Mouse (Mus musculus) CH12.LX (cell line): ENCODE data around the gene Rnf144a. TPM values are rescaled to one million over a fixed set of nuclear protein-coding genes. Genes with fewer than 3 reads are reported as not detected.
A peak's percentile ranks its signal among the peaks of the same experiment; 100 is the strongest.

ENCODE experiments used
- DNase-seq: peaks from one replicate; pipeline ENCODE4 v3.0.0-alpha.2; 2013; ENCODE audit errors: extremely low read depth
- H3K27ac ChIP-seq: 2 replicates; pipeline ENCODE4 v1.5.1; 2012; ENCODE audit warnings: low read depth, mild to moderate bottlenecking, control low read depth, moderate library complexity; ENCODE audit not compliant: insufficient read depth
- H3K27me3 ChIP-seq: replicated peaks from 2 replicates; pipeline ENCODE3; 2012; ENCODE audit warnings: inconsistent platforms
- H3K36me3 ChIP-seq, 2 experiments: replicated peaks in 1 of 2; 2 replicates each; pipeline versions ENCODE3 to v1.6.1; 2012; ENCODE audit warnings: inconsistent platforms in 1 of 2, low read length in 1 of 2, mild to moderate bottlenecking in 1 of 2, mixed read lengths in 1 of 2, moderate library complexity in 1 of 2; ENCODE audit not compliant: control insufficient read depth in 1 of 2, insufficient read depth in 1 of 2
- H3K4me1 ChIP-seq, 2 experiments: 2 replicates each; pipeline ENCODE4 v1.6.1; 2012; ENCODE audit warnings: inconsistent platforms in 1 of 2, moderate library complexity in 1 of 2; ENCODE audit not compliant: insufficient read depth in 2 of 2, control insufficient read depth in 1 of 2
- H3K4me2 ChIP-seq: 2 replicates; pipeline ENCODE4 v1.6.1; 2012; ENCODE audit warnings: low read depth, mild to moderate bottlenecking, control low read depth; ENCODE audit not compliant: poor library complexity, insufficient read depth, severe bottlenecking
- H3K4me3 ChIP-seq, 3 experiments: fragments of 150-350 bp in 1 of 3; sonication (generic) in 1 of 3; replicated peaks in 1 of 3; 2 replicates each; pipeline versions ENCODE3 to v1.5.1; 2011 to 2012; ENCODE audit warnings: low read depth in 2 of 3, low read length in 2 of 3, mild to moderate bottlenecking in 2 of 3, moderate library complexity in 2 of 3, control low read depth in 1 of 3, improper control_type of control experiment in 1 of 3, inconsistent platforms in 1 of 3, mixed read lengths in 1 of 3; ENCODE audit not compliant: poor library complexity in 1 of 3
- H3K79me2 ChIP-seq: replicated peaks from 2 replicates; pipeline ENCODE4 v1.6.1; 2012; ENCODE audit warnings: mild to moderate bottlenecking, moderate library complexity; ENCODE audit not compliant: control insufficient read depth, poor library complexity, insufficient read depth, severe bottlenecking; ENCODE audit errors: extremely low read depth
- H3K9ac ChIP-seq: 2 replicates; pipeline ENCODE4 v1.6.1; 2012; ENCODE audit warnings: low read depth, mild to moderate bottlenecking, control low read depth, moderate library complexity; ENCODE audit not compliant: insufficient read depth
- H3K9me3 ChIP-seq: replicated peaks from 2 replicates; pipeline ENCODE3; 2012; ENCODE audit warnings: low read length, inconsistent platforms, mixed read lengths
- BHLHE40 ChIP-seq: IDR thresholded peaks from 2 replicates; pipeline ENCODE4 v1.6.1; 2011; ENCODE audit warnings: mild to moderate bottlenecking, low read depth, low read length, improper control_type of control experiment
- CTCF ChIP-seq, 2 experiments: IDR thresholded peaks in 1 of 2; conservative IDR thresholded peaks in 1 of 2; 2 replicates each; pipeline ENCODE4 v1.5.1; 2011 to 2012; ENCODE audit warnings: low read depth in 2 of 2, low read length in 2 of 2, improper control_type of control experiment in 1 of 2, inconsistent platforms in 1 of 2, mild to moderate bottlenecking in 1 of 2, moderate library complexity in 1 of 2
- EP300 ChIP-seq: IDR thresholded peaks from 2 replicates; pipeline ENCODE4 v1.6.1; 2011; ENCODE audit warnings: low read length, improper control_type of control experiment
- ETS1 ChIP-seq: conservative IDR thresholded peaks from 2 replicates; pipeline ENCODE4 v1.6.1; 2012; ENCODE audit warnings: low read depth, mild to moderate bottlenecking, inconsistent platforms, low read length, improper control_type of control experiment, moderate library complexity
- GABPA ChIP-seq: IDR thresholded peaks from 2 replicates; pipeline ENCODE4 v1.6.1; 2012; ENCODE audit warnings: low read depth, low read length, improper control_type of control experiment, inconsistent platforms; ENCODE audit not compliant: insufficient replicate concordance
- IRF4 ChIP-seq: IDR thresholded peaks from 2 replicates; pipeline ENCODE4 v1.6.1; 2014; ENCODE audit warnings: low read depth, mild to moderate bottlenecking, inconsistent platforms, low read length, improper control_type of control experiment
- JUN ChIP-seq: IDR thresholded peaks from 2 replicates; pipeline ENCODE4 v1.6.1; 2011; ENCODE audit warnings: low read depth, mild to moderate bottlenecking, low read length, improper control_type of control experiment, moderate library complexity; ENCODE audit not compliant: insufficient read depth
- KAT2A ChIP-seq: IDR thresholded peaks from 2 replicates; pipeline ENCODE4 v1.6.1; 2012; ENCODE audit warnings: low read length, improper control_type of control experiment, inconsistent platforms; ENCODE audit not compliant: insufficient replicate concordance
- MYC ChIP-seq: IDR thresholded peaks from 2 replicates; pipeline ENCODE4 v1.6.1; 2011; ENCODE audit warnings: low read depth, mild to moderate bottlenecking, improper control_type of control experiment, low read length
- NELFE ChIP-seq: IDR thresholded peaks from 2 replicates; pipeline ENCODE4 v1.6.1; 2011; ENCODE audit warnings: low read depth, low read length, improper control_type of control experiment
- NRF1 ChIP-seq: IDR thresholded peaks from 2 replicates; pipeline ENCODE4 v1.6.1; 2014; ENCODE audit warnings: low read depth, mild to moderate bottlenecking, inconsistent platforms, low read length, improper control_type of control experiment, moderate library complexity
- POLR2AphosphoS2 ChIP-seq: IDR thresholded peaks from 2 replicates; pipeline ENCODE4 v1.6.1; 2011; ENCODE audit warnings: low read depth, low read length, improper control_type of control experiment
- RAD21 ChIP-seq: IDR thresholded peaks from 2 replicates; pipeline ENCODE4 v1.6.1; 2011; ENCODE audit warnings: low read depth, mild to moderate bottlenecking, low read length, improper control_type of control experiment, moderate library complexity
- TBP ChIP-seq: conservative IDR thresholded peaks from 2 replicates; pipeline ENCODE4 v1.6.1; 2011; ENCODE audit warnings: low read depth, low read length, improper control_type of control experiment
- TCF12 ChIP-seq: IDR thresholded peaks from 2 replicates; pipeline ENCODE4 v1.6.1; 2014; ENCODE audit warnings: low read depth, mild to moderate bottlenecking, inconsistent platforms, low read length, improper control_type of control experiment
- UBTF ChIP-seq: IDR thresholded peaks from 2 replicates; pipeline ENCODE4 v1.6.1; 2012; ENCODE audit warnings: low read depth, mild to moderate bottlenecking, inconsistent platforms, low read length, improper control_type of control experiment, moderate library complexity
- USF2 ChIP-seq: conservative IDR thresholded peaks from 2 replicates; pipeline ENCODE4 v1.6.1; 2011; ENCODE audit warnings: low read depth, low read length, improper control_type of control experiment
- ZMIZ1 ChIP-seq: IDR thresholded peaks from 2 replicates; pipeline ENCODE4 v1.6.1; 2012; ENCODE audit warnings: low read depth, mild to moderate bottlenecking, inconsistent platforms, low read length, improper control_type of control experiment
- dilution Hi-C: fragments of 300-500 bp; cut with MboI; formaldehyde crosslinking; loops from 2 replicates; pipeline ENCODE4 v1.14.3; 2020; ENCODE audit warnings: low sequenced_read_pairs; ENCODE audit not compliant: extremely low pct_unique_long_range_greater_than_20kb, extremely low pct_ligation_motif_present
- in situ Hi-C: fragments of 300-500 bp; cut with MboI; formaldehyde crosslinking; loops from 3 replicates; pipeline ENCODE4 v1.14.3; 2019; ENCODE audit warnings: low sequenced_read_pairs, low pct_ligation_motif_present, low pct_unique_long_range_greater_than_20kb, mixed read lengths
- polyA plus RNA-seq: library from polyadenylated mRNA; unstranded; fragments of >175 nt; gene quantifications from 2 replicates; pipeline ENCODE4 v1.2.1, GENCODE M21; 2012; ENCODE audit warnings: low read depth; ENCODE audit not compliant: insufficient read length
- total RNA-seq, 2 experiments: library from RNA; depleted of rRNA; stranded (reverse); fragments of 300-350 nt in 1 of 2; fragments of >200 nt in 1 of 2; gene quantifications; 2 replicates each; pipeline ENCODE4 v1.2.3; 2012 to 2014

The Rnf144a gene
- total and polyA plus RNA-seq, 3 experiments = 0.04 to 0.57 (median 0.52) TPM

- no peak overlapping the region for H3K27ac ChIP-seq
- H3K79me2 ChIP-seq = no peaks in the 10 kb centered on the region
- no peak overlapping the region for H3K9ac ChIP-seq
- in situ Hi-C loops = no loop called here
- no peak overlapping the region for H3K4me3 ChIP-seq
- TF ChIP-seq BHLHE40 = peak; percentile 71
- TF ChIP-seq RAD21 = no peak
- TF ChIP-seq, all 38 proteins: peak for 1
- peak; percentile 53 for DNase-seq
- H3K4me1 ChIP-seq = peaks cover 0 to 39% of the 10 kb centered on the region in 2 experiments; a peak in 3 of 4 replicates
- H3K36me3 ChIP-seq = no peaks in the 10 kb centered on the region
- no peak overlapping the region; the same call in 1 of the 2 replicates for H3K4me2 ChIP-seq
- no peaks in the 10 kb centered on the region for H3K9me3 ChIP-seq
- H3K27me3 ChIP-seq = peaks cover 3% of the 10 kb centered on the region
- dilution Hi-C loops = no loop called here
Observed at GRCm38 (mm10) chr12:26310247-26310646, 104.8 kb downstream of the Rnf144a start.

GRCm38 (mm10) chr12:26302886-26303285 lies 112.2 kb downstream of the Rnf144a start:
- dilution Hi-C loops (no loop called here), in situ Hi-C loops (no loop called here)
- DNase-seq = peak; percentile 36
- Histone ChIP-seq H3K4me1 (peaks cover 0 to 21% of the 10 kb centered on the region in 2 experiments; a peak in 2 of 4 replicates), H3K9ac (no peak overlapping the region), H3K79me2 (no peaks in the 10 kb centered on the region), H3K27ac (no peak overlapping the region), H3K4me3 (no peak overlapping the region), H3K9me3 (no peaks in the 10 kb centered on the region), H3K27me3 (no peaks in the 10 kb centered on the region), H3K36me3 (no peaks in the 10 kb centered on the region), H3K4me2 (no peak overlapping the region)
- TF ChIP-seq EP300 (peak; percentile 54), BHLHE40 (0 out of 2 replicates have a peak, but pooled peaks have one; percentile 19), ETS1 (peak; percentile 30; the same call in 1 of the 2 replicates), POLR2AphosphoS2 (no peak), TCF12 (0 out of 2 replicates have a peak, but pooled peaks have one; percentile 29)

GRCm38 (mm10) chr12:26299515-26300090 lies 115.5 kb downstream of the Rnf144a start:
- Histone ChIP-seq H3K4me1 (peaks cover 0 to 21% of the 10 kb centered on the region in 2 experiments; a peak in 2 of 4 replicates), H3K27me3 (no peaks in the 10 kb centered on the region), H3K36me3 (no peaks in the 10 kb centered on the region), H3K9me3 (no peaks in the 10 kb centered on the region), H3K9ac (no peak overlapping the region), H3K27ac (no peak overlapping the region), H3K4me2 (no peak overlapping the region), H3K79me2 (no peaks in the 10 kb centered on the region), H3K4me3 (no peak overlapping the region)
- in situ Hi-C loops = loop anchor here (25.0 kb wide), 1 partner anchor 1212 kb away; the partner anchor contains the start of gene Id2
- DNase-seq = no peak
- dilution Hi-C loops = no loop called here
- TF ChIP-seq BHLHE40 (no peak), UBTF (no peak), TBP (no peak), JUN (no peak), KAT2A (no peak), POLR2AphosphoS2 (no peak), GABPA (no peak), USF2 (no peak), ZMIZ1 (no peak), IRF4 (no peak), NELFE (no peak), CTCF (conservative IDR thresholded peaks at IDR 0.05 in 1 of 2, IDR thresholded peaks at IDR 0.05 in 1 of 2; ENCODE audit: low read depth in 2 of 2, low read length in 2 of 2) (no peak), MYC (no peak), NRF1 (no peak)
